ENCODE assay signal across 12 mouse cellular contexts in genomic region chr7:34327493-34327892, GRCm38 (mm10). TPM values are rescaled to one million over a fixed set of nuclear protein-coding genes. Genes with fewer than 3 reads are reported as not detected.
DNase-seq lines count a peak whose midpoint lies in the region; ATAC-seq and TF ChIP-seq lines count a peak whose summit lies in the region.
"Had no signal": no experiment of that assay in that cellular context is flagged by ENCODE, and none has a peak within 500 bp of the region (broad histone marks: within the 10 kb centered on the region; RNA-seq: fewer than 3 reads in every experiment).

No protein-coding gene starts in this region.

- H3K4me2 ChIP-seq in heart, embryonic 12.5 days = no peak overlapping the region
- H3K4me2 ChIP-seq in limb, embryonic 14.5 days (replicated peaks; ENCODE audit: low read depth, low read length, severe bottlenecking) = no peak overlapping the region

- H3K4me3 ChIP-seq in heart, embryonic 12.5 days = no peak overlapping the region
- no peak overlapping the region for H3K4me3 ChIP-seq in limb, embryonic 14.5 days (replicated peaks; ENCODE audit: low read length)
- no peak overlapping the region for H3K4me3 ChIP-seq in limb, embryonic 10.5 days
- H3K4me3 ChIP-seq in bone marrow macrophage, adult 2 months (ENCODE audit: insufficient read depth, low read length) = no peak overlapping the region
- H3K4me3 ChIP-seq: left cerebral cortex, adult 2 months had no signal

- WGBS in heart, embryonic 12.5 days = 24% methylated on average over 3 of the region's 3 CpGs
- WGBS in limb, embryonic 14.5 days = 48% methylated on average over 3 of the region's 3 CpGs
- WGBS in limb, embryonic 10.5 days = 63% methylated on average over 3 of the region's 3 CpGs

- no peak for TF ChIP-seq CTCF in bone marrow macrophage, adult 2 months (IDR thresholded peaks at IDR 0.05; ENCODE audit: low read depth, low read length)

- no peak overlapping the region for H3K27ac ChIP-seq in heart, embryonic 12.5 days (ENCODE audit: poor library complexity, severe bottlenecking)
- H3K27ac ChIP-seq in limb, embryonic 14.5 days (replicated peaks; ENCODE audit: low read depth, low read length) = no peak overlapping the region
- H3K27ac ChIP-seq in limb, embryonic 10.5 days = no peak overlapping the region
- H3K27ac ChIP-seq in bone marrow macrophage, adult 2 months (ENCODE audit: insufficient read depth, low read depth, low read length) = peak overlapping the region; percentile 26; the same call in 1 of the 2 replicates
- H3K27ac ChIP-seq: left cerebral cortex, adult 2 months; liver, embryonic 14.5 days had no signal

- H3K9ac ChIP-seq in heart, embryonic 12.5 days = no peak overlapping the region
- H3K9ac ChIP-seq in limb, embryonic 14.5 days (ENCODE audit: low read depth, low read length, severe bottlenecking) = no peak overlapping the region
- H3K9ac ChIP-seq: liver, embryonic 14.5 days had no signal

- no peak for DNase-seq in heart, adult 18-20 months
- DNase-seq in limb, embryonic 14.5 days (ENCODE audit: low spot score) = peak; percentile 28
- DNase-seq in limb, embryonic 10.5 days (ENCODE audit: low spot score) = no peak
- peak; percentile 40 for DNase-seq in skeletal muscle tissue, adult 2 months (ENCODE audit: low read depth, low spot score)
- DNase-seq in adrenal gland, adult 18-20 months (ENCODE audit: low spot score in 2 of 2) = no peak
- DNase-seq: cerebellum, postnatal 14 days had no signal

- peak; percentile 68; the same call in 1 of the 2 replicates for ATAC-seq in heart, embryonic 12.5 days (ENCODE audit: insufficient number of reproducible peaks, low FRiP score)
- no peak for ATAC-seq in limb, embryonic 14.5 days (ENCODE audit: low FRiP score, low read depth)
- ATAC-seq in cerebellum, adult (ENCODE audit: insufficient number of reproducible peaks, low FRiP score, low TSS enrichment) = no peak
- ATAC-seq: CD4-positive, CD25-positive, alpha-beta regulatory T cell, adult 4 months had no signal

- no peaks in the 10 kb centered on the region for H3K36me3 ChIP-seq in heart, embryonic 12.5 days
- no peaks in the 10 kb centered on the region for H3K36me3 ChIP-seq in limb, embryonic 14.5 days (ENCODE audit: control insufficient read depth, insufficient read depth, low read length)
- H3K36me3 ChIP-seq in limb, embryonic 10.5 days = no peaks in the 10 kb centered on the region

- H3K27me3 ChIP-seq in heart, embryonic 12.5 days (replicated peaks) = no peaks in the 10 kb centered on the region
- H3K27me3 ChIP-seq in limb, embryonic 14.5 days (ENCODE audit: control insufficient read depth, insufficient read depth, low read length) = no peaks in the 10 kb centered on the region
- no peaks in the 10 kb centered on the region for H3K27me3 ChIP-seq in limb, embryonic 10.5 days (ENCODE audit: low read depth, poor library complexity, severe bottlenecking)

- H3K4me1 ChIP-seq in heart, embryonic 12.5 days (replicated peaks) = peaks cover 14% of the 10 kb centered on the region; the same call in 1 of the 2 replicates
- H3K4me1 ChIP-seq in limb, embryonic 14.5 days (ENCODE audit: control insufficient read depth, insufficient read depth, low read length) = no peaks in the 10 kb centered on the region
- no peaks in the 10 kb centered on the region for H3K4me1 ChIP-seq in limb, embryonic 10.5 days
- H3K4me1 ChIP-seq in bone marrow macrophage, adult 2 months (ENCODE audit: control insufficient read depth, insufficient read depth, low read length) = peaks cover 12% of the 10 kb centered on the region

- H3K9me3 ChIP-seq in heart, embryonic 12.5 days (replicated peaks) = peaks cover 9% of the 10 kb centered on the region
- no peaks in the 10 kb centered on the region for H3K9me3 ChIP-seq in limb, embryonic 14.5 days (ENCODE audit: control insufficient read depth, low read length)
- H3K9me3 ChIP-seq in limb, embryonic 10.5 days (replicated peaks) = 0 out of 2 replicates have a peak, but pooled peaks cover 3% of the 10 kb centered on the region

- no peak for TF ChIP-seq POLR2A in limb, embryonic 14.5 days (IDR thresholded peaks at IDR 0.05; ENCODE audit: borderline replicate concordance, extremely low read depth, insufficient read depth, insufficient read length)
- no peak for TF ChIP-seq POLR2A in bone marrow macrophage, adult 2 months (IDR thresholded peaks at IDR 0.05; ENCODE audit: borderline replicate concordance, low read depth, low read length)

RNA-seq across cellular contexts. Expression of gene 4931406P16Rik, which starts 14.1 kb away (rescaled TPM):
- 50.3 and 53.7 TPM in 2 replicates for polyA plus RNA-seq in heart, embryonic 12.5 days (2016; fragmentation: Nextera tagmentation; extraction: Ambion mirVana)
- 10 to 100 TPM; 34.8 to 41.3 TPM for total RNA-seq in heart, adult 18-20 months (2021)
- polyA plus RNA-seq in limb, embryonic 14.5 days (2012; rRNA removed) = 34.3 and 41.9 TPM in 2 replicates
- polyA plus RNA-seq in limb, embryonic 14.5 days (2014; fragmentation: Nextera tagmentation; extraction: Ambion mirVana) = 31.6 and 39.3 TPM in 2 replicates
- polyA plus RNA-seq in limb, embryonic 10.5 days (2016; fragmentation: Nextera tagmentation; extraction: Ambion mirVana) = 22.8 and 27.2 TPM in 2 replicates
- polyA plus RNA-seq in bone marrow macrophage, adult 2 months (2012; ENCODE audit: insufficient read depth, insufficient read length, missing spikeins) = 16.7 and 18.4 TPM in 2 replicates
- 10 to 100 TPM; 54.7 to 57.1 TPM for total RNA-seq in adrenal gland, adult 18-20 months (2021)

Comparison
In these comparisons a context has a peak if more than half of its experiments do, and no peak if none do; other contexts are left out.
1. DNase-seq: peak in limb, embryonic 14.5 days (single experiment) and skeletal muscle tissue, adult 2 months (single experiment); none in heart, adult 18-20 months (0 of 2), limb, embryonic 10.5 days (single experiment) and adrenal gland, adult 18-20 months (0 of 2).